Mouse (Mus musculus) erythroblast, adult 5-6 weeks (primary cell): ENCODE results near the gene Acsl6. TPM values are rescaled to one million over a fixed set of nuclear protein-coding genes. Genes with fewer than 3 reads are reported as not detected.

Experiments
- ATAC-seq: replicated peaks from 2 replicates; pipeline ENCODE4 v1.8.0; 2016; ENCODE audit warnings: moderate number of reproducible peaks, mild to moderate bottlenecking, moderate TSS enrichment, inconsistent platforms; ENCODE audit not compliant: poor library complexity, low FRiP score, severe bottlenecking
- total RNA-seq, 2 experiments: library from RNA; stranded (forward) in 1 of 2; stranded (reverse) in 1 of 2; fragments of 150-400 nt in 1 of 2; fragments of 200-764, 138-1000 nt in 1 of 2; gene quantifications; 2 replicates each; pipeline versions ENCODE4 v1.2.3 to v1.2.4; 2015 to 2017; ENCODE audit warnings: low replicate concordance in 2 of 2

Acsl6 gene
- total RNA-seq, 2 experiments from 2014 or later = 3.2 TPM; not detected in 1

DNA sequence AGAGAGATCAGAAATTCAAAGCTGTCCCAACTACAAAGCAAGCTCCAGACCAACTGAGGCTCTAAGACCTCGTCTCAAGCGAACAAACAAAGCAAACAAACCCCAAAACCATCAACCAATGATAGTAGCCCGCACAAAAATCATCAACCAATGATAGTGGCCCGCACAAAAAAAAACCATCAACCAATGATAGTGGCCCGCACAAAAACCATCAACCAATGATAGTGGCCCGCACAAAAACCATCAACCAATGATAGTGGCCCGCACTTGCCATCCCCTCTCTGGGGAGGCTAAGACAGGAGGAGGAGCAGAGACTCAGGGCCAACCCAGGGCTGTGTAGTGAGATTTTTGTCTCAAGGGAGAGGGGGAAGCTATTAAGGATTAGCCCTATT, 52.0 kb downstream of the Acsl6 start:
- ATAC-seq = no peak

DNA sequence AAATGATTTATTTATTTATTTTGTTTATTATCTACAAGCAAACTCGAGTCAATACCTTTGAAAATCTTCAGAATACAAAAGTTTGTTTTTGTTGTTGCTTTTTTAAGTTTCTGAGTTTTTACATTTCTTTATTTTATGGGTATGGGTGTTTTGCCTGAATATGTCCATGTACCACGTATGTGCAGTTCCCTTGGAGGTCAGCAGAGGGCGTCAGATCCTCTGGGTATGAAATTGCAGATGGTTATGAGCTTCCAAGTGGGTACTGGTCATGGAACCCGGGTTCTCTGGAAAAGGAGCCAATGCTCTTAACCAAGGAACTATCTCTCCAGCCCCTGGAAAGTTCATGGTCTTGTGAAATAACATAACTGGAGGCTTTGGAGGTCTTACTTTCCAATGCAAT, 53.1 kb downstream of the Acsl6 start:
- ATAC-seq = no peak

DNA sequence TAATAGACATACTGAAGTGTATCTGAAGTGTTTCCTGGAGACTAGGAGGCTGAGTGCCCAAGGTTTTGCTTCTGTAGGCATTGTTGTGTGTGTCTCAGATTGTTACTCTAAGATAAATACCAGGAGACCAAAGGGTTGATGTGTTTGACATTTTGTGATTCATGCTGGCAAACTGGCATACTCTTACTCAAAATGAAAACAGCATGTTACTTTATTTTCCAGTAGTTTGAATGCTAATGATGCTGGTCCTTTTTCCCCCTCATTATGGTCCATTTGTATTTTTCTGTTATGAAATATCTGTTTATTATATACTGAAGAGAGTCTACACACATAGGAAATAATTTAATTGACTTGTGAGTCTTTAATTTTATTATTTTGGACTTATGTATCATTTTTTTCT, 69.0 kb downstream of the Acsl6 start:
- no peak for ATAC-seq

DNA sequence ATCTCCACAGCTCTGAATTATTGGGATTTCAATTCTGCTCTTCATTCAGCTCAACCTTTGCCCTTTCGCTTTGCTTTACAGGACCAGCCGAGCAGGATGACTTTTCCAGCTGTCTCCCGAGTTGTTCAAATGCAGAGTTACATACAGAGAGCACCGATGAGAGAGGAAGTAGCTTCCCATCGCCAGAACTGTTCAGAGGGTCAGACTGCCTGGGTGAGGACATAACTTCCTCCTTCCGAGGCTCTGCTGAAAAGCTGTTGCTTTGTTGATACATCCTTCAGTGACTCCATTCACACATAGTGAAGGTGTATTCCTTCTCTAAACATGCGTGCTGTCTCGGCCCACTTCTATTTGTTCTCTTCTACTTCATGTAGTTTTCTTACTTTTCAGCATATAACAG, 86.8 kb downstream of the Acsl6 start:
- no peak for ATAC-seq

- no peak for ATAC-seq
Measured at GRCm38 (mm10) chr11:54391326-54391725, 87.7 kb downstream of the Acsl6 start.

DNA sequence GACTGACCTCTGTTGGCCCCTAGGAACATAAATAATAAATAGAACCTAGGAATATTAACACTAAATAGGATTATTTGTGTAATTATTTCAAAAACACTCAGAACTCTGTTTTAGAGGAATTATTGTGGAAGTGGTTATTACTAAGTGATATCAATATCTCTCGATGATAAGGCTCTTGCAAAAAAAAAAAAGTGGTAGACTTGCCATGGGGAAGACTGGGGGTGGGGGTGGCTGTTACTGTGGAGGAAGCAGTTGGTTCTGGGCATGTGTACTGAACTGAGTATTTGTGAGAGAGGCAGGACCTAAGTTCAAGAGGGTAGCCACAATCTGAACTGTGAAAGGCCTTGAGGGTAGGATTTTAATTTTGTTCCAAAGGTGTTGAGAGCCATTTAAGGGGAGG, 93.1 kb downstream of the Acsl6 start:
- no peak for ATAC-seq

GRCm38 (mm10) chr11:54398058-54398457, 94.5 kb downstream of the Acsl6 start:
- ATAC-seq = no peak

- peak; percentile 84 for ATAC-seq
Measured at GRCm38 (mm10) chr11:54400803-54401202, 97.2 kb downstream of the Acsl6 start.

- ATAC-seq = no peak
Measured at GRCm38 (mm10) chr11:54404885-54405284, 101.3 kb downstream of the Acsl6 start.

GRCm38 (mm10) chr11:54406930-54407546, 103.4 kb downstream of the Acsl6 start:
- no peak for ATAC-seq

GRCm38 (mm10) chr11:54410612-54411011, 107.0 kb downstream of the Acsl6 start:
- ATAC-seq = no peak

DNA sequence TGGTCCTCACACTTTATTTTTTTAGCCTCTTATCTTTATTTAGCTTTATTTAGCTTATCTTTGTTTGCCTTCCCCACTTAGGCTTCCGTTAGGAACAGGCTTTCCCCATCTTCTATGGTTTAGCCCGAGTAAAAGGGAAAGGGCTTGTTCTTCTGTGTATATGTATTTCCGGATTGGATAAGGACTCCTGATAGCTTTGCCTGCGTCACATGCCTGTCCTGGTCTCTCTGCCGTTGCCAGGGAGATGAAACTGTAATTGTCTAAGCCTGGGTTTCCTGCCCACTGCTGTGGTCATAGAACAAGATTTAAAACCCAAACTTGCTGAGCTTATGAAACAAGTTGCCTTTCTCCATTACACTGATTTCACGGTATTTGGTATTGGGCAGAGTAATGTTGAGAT, 109.4 kb downstream of the Acsl6 start:
- no peak for ATAC-seq

Other genes starting within 250 kb of the Acsl6 start
- gene Pdlim4, start 234.8 kb upstream of the Acsl6 start, total RNA-seq (2015; ENCODE audit: low replicate concordance) = 2.1 and 15.6 TPM in 2 replicates
- gene Pdlim4, start 234.8 kb upstream of the Acsl6 start, total RNA-seq (2017; ENCODE audit: low replicate concordance) = 0.56 TPM in 1 of 2 replicates, not detected in the other
- 0.84 TPM in 1 of 2 replicates, not detected in the other for gene P4ha2, start 203.7 kb upstream of the Acsl6 start, total RNA-seq (2015; ENCODE audit: low replicate concordance)
- gene P4ha2, start 203.7 kb upstream of the Acsl6 start, total RNA-seq (2017; ENCODE audit: low replicate concordance) = 0.84 TPM in 1 of 2 replicates, not detected in the other
- not detected in 2 replicates for gene Csf2, start 54.1 kb upstream of the Acsl6 start, total RNA-seq (2015; ENCODE audit: low replicate concordance)
- gene Csf2, start 54.1 kb upstream of the Acsl6 start, total RNA-seq (2017; ENCODE audit: low replicate concordance) = not detected in 2 replicates
- not detected in 2 replicates for gene Il3, start 36.5 kb upstream of the Acsl6 start, total RNA-seq (2015; ENCODE audit: low replicate concordance)
- not detected in 2 replicates for gene Il3, start 36.5 kb upstream of the Acsl6 start, total RNA-seq (2017; ENCODE audit: low replicate concordance)
- gene Meikin, start 66.9 kb downstream of the Acsl6 start, total RNA-seq (2015; ENCODE audit: low replicate concordance) = not detected in 2 replicates
- gene Meikin, start 66.9 kb downstream of the Acsl6 start, total RNA-seq (2017; ENCODE audit: low replicate concordance) = not detected in 2 replicates
- gene Fnip1, start 134.4 kb downstream of the Acsl6 start, total RNA-seq (2015; ENCODE audit: low replicate concordance) = 8.4 and 12.1 TPM in 2 replicates
- gene Fnip1, start 134.4 kb downstream of the Acsl6 start, total RNA-seq (2017; ENCODE audit: low replicate concordance) = 9.2 and 13.0 TPM in 2 replicates
- gene Rapgef6, start 219.0 kb downstream of the Acsl6 start, total RNA-seq (2015; ENCODE audit: low replicate concordance) = 33.0 and 41.2 TPM in 2 replicates
- 47.5 and 58.5 TPM in 2 replicates for gene Rapgef6, start 219.0 kb downstream of the Acsl6 start, total RNA-seq (2017; ENCODE audit: low replicate concordance)